Mouse (Mus musculus) MN1 (cell line): ENCODE results near the gene Igsf3.
A peak's percentile ranks its signal among the peaks of the same experiment; 100 is the strongest.

Experiments used
- DNase-seq: peaks from one replicate; pipeline ENCODE4 v3.0.0-alpha.2; 2016; ENCODE audit warnings: low spot score

Gene Igsf3

DNA sequence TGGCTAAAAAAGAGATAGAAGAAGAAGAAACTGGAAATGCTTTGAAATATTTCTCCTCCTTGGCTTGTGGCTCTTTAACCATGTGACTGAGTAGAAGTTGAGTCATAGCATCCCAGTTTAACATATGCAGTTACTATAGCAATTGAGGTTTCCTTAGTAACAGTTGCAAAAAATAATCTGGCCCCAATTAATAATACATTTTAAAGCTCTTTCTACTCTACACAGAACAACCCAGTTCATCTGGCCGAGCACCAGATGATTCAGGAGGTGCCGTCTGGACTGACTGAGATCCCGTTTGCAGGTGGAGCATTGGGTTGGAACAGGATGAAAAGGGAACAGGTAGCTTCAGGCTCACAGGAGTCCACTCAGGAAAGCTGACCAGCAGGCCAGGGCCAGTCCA lies 71.9 kb downstream of the Igsf3 start:
- DNase-seq: no peak

DNA sequence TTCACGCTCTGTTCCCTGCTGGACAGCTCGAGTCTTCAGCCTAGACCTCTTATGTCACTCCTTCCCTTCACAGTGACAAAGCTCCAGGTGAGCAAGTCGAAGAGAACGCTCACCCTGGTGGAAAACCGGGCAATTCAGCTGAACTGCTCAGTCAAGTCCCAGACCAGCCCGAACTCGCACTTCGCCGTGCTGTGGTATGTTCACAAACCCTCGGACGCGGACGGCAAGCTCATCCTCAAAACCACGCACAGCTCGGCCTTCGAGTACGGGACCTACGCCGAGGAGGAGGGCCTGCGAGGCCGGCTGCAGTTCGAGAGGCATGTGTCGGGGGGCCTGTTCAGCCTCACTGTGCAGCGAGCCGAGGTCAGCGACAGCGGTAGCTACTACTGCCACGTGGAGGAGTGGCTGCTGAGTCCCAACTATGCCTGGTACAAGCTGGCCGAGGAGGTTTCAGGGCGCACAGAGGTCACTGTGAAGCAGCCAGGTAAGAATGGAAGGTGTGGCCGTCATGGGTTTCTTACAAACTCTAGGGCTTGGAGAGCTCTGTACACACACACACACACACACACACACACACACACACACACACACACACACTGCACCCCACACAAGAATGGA lies 74.0 kb downstream of the Igsf3 start:
- no peak for DNase-seq

DNA sequence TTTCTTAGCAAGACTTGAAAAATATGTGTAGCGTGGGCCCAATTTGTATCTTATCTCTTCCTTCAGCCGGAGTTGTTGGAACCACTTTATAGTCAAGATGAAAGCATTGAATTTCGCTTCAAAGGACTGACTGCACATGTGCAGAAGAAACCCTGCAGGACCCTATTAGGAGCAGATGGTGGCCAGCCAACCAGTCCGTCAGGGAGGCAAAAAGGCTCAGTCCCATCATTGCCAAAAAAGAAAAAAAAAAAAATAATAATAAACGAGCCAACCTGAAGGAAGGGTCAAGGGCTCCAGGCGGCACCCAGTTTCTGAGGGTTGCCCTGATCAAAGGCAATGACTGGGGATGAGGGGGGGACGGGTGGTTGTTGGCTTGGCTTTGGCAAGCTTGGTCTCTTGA lies 83.7 kb downstream of the Igsf3 start:
- DNase-seq: no peak

DNA sequence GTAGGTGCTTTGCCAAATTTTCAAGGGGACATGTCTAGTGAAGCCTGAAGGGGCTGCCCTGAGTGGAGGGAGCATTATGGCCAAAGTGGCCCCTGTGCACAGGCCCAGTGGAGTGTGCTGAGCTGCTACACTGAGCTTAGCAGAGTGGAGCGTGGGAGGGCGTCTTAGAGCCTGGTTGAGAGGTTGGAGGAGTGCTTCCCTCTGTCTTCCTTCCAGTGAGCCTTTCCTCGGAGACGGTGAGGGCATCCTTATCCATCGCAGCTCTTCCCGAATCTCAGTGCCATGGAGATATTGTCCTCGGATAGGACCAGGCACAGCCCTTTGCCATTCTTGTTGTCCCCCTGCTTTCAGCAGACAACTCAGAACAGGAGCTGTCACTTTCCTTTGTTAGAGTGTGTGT lies 84.2 kb downstream of the Igsf3 start:
- DNase-seq: no peak

DNA sequence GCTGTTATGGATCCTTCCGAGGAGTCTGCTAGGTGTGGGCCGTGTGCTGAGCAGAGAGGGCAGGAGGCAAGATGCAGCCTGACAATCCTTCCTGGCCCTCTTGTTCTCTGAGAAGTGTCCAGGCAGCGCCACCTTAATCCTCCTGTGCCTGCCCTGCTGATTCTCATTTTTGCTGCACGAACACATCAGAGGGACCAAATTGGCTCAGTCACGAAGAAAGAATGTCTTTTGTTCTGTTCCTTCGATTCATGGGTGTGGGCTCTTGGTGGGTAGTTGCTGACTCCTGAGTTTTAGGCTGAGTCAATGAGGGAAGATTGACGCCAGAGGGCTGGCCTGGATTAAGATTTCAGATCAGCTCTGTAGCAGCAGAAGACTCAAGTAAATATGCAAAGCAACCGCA lies 84.9 kb downstream of the Igsf3 start:
- no peak for DNase-seq

DNA sequence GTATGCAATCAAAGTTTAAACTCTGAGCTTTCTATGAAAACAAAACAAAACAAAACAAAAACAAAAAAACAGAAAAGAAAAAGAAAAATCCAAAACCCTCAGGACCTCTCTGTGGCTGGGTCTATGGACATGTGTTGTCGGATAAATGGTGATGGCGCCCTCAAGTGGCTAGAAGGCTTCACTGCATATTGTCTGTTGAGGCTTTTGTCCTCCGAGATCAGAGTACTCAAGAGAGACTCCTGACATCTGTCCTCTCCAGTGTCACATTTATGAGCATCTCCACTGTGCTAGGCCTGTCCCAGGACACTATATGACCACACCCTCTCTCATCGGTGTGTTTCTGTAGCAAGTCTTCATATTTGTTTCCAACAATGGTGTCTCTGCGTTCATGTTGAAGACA lies 85.4 kb downstream of the Igsf3 start:
- peak; percentile 70 for DNase-seq

DNA sequence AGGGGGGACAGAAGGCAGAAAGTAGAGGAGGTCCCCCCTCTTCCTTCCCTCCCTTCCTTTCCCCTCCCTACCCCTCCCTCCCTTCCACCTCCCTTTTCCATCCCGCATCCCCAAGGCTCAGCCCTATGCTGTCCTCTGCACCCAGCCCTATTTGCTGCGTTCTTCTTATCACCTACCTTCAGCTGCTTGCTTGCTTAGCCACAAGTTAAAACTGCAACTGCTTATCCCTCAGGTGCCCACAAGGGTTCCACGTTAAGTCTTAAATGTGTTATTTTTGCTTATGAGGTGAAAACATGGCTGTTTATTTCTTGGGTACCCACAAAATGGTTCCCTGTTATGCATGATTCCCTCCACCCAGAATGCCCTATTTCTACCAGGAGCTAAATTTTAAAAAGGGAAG lies 86.6 kb downstream of the Igsf3 start:
- no peak for DNase-seq

DNA sequence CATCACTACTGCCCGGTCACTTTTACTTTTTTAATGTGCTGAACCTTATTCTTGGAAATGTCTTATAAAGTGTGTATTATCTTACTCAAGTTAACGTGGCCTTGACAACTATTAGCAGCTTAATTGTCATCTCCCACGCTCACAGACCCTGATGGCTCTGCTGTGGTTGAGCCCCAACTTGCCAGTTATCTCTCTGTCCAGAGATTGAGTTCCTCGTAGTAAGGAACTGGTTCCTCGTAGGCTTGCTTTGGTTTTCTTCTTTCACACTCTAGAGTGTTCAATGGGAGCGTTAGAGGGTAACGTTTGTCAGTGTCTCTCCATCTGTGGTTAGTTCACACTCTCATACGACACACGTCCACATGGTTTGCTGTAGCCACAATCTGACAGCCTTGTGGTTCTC lies 92.8 kb downstream of the Igsf3 start:
- DNase-seq: no peak

DNA sequence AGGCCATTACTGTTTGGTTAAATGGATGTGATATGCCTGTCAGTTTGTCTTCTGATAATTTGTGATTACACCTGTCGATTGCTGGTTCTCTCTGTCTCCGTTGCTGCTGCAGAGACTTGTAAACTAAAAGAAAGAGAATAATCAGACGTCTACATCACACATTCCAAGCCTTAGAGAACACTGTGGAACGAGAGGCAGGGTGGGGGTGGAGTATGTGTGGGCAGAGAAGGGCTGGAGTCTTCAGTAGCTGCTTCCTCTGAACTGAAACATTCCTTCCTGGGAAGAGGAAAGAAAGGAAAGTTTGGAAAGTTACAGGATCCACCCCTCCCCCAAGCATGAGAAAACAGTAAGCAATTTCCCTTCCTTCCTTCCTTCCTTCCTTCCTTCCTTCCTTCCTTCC lies 95.0 kb downstream of the Igsf3 start:
- no peak for DNase-seq

DNA sequence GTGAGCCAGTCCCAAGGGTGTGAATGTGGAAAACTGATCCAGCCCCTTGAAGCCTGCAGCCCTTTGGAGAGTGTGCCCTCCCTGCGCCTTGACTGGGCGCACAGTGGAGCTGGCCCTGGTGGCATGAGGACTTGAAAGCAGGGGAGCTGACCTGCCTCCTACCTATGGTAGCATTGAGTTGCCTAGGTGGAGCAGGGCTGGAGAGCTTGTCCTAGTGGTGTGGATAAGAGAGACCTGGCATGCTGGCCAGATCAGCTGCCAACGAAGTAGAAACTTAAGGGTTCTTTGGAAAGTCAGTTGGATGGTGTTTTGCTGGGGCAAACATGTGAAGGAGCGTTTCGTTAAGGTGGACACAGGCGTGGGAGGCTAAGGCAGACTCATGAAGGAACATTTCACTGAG lies 105.1 kb downstream of the Igsf3 start:
- no peak for DNase-seq

DNA sequence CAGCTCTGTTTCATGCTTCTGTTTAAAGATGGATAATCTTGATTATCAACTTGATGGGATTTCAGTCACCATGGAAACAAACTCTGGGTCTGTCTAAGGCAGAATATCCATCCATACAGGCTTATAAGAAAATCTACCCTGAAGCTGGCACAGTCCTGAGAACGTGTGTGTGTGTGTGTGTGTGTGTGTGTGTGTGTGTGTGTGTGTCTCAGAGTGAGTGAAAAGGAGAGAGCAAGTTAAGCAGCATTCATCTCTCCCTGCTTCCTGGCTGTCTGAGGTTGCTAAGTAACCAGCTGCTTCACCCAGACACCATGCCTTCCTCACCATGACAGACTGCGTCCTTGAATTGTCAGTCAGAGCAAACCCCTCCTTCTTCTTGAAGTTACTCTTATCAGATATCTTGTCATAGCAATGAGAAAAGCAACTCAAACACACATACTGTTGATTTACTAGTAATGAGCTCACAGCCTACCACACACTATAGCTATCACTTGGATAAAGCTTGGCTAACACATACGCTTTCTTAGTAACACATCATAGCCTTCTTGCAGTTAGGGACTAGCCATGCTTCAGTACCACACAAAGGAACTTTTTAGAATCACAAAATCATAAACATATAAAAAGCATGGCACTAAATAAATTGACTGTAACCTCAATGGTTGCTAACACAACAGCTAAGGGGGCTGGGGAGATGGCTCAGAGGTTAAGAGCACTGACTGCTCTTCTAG lies 106.5 kb downstream of the Igsf3 start:
- no peak for DNase-seq

DNA sequence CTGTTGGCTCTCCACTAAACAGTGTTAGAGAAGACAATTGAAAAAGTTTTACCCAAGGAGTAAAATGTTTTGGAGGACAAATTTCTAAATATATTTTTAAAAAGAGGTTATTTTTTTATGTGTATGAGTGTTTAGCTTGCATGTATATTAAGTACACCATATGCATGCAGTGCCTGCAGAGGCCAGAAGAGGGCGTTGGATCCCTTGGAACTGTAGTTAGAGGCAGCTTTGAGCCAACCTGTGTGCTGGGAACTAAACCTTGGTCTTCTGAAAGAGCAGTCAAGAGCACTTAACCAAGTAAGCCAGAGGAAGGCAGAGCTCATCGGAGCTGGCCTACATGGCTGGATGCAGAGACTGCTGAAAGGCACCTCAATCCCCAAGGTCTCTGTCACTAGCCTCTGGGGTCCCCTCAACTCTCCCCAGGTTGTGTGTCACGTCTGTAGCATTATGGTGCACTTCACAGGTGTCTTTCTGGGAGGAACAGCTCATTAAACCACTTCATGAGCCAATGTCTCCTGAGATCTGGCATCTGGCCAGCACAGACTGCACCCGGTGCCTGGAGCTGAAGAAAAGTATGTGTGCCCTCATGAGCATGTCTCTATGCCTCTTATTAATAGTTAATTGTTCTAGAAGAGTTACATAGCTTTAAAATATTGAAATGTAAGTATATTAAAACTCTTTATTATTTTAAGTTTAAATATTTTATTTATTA lies 109.3 kb downstream of the Igsf3 start:
- DNase-seq: peak; percentile 51

DNA sequence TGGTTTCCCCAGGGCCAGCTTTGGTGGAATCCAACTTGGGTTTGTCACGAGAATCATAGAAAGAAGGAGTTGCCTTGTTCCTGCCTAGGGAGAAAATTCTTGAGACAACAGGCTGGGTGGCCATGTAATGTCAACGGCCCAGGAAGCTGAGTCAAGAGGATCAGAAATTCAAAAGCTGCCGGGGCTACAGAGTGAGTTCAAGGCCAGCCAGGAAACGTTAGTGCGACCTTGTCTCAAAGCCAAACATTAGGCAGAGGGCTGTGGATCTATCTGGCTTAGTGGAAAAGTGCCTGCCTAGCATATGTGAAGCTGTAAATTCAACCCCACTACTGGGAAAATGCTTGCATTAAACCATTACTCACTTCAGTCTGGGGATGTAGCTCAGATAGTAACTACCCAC lies 110.6 kb downstream of the Igsf3 start:
- no peak for DNase-seq

DNA sequence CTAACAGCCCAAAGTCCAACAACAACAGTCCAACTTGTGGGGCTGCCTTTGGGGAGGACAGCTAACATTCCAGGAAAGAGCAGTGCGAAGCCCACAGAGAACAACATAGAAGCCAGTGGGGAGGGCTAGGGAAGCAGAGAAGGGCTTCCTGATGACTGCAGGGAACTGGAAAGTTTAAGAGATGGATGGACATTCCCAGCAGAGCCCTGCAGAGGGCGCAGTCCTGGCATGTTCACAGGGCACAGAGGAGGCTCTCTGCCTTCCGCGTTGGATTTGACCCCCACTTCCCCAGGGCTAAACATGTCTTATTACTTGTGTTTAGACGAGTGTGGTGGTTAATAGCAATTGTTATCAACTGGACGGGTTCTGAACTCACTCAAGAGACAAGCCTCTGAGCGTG lies 111.3 kb downstream of the Igsf3 start:
- DNase-seq: no peak

DNA sequence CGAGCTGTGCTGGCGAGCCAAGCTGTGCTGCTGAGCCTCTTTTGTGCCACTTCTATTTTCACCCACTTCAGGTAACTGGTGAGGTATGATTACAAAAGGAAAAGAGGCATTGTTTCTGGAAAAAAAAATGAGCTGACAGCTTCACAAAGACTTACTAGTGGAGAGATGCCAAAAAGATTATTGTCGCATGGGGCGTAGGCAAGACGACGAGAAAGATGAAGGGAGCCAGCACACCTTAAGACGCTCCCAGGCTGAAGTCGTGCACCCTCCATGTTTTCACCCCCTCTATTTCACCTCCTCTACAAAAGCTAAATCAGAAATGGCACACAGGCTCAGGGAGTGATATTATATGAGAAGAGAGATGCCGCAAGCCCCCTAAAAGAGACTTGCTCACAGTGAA lies 113.6 kb downstream of the Igsf3 start:
- DNase-seq: no peak

DNA sequence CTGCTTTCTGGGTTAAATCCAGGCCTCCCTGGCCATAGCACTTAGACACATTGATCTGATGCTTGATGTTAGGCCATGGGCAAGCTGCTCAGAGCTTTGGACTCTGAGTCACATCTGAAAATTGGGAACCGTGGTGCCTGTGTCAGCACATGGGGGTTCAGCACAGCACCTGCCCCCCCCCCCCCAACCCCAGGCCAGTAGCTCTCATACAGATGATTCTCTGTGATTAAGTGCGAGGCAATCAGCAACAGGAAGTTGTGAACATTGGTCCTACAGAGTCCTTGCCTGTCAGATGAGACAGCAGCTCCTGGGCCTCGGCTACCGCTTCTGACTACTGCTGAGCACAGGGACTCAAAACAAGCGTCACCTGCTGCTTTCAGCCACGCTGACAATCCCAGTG lies 116.0 kb downstream of the Igsf3 start:
- no peak for DNase-seq

DNA sequence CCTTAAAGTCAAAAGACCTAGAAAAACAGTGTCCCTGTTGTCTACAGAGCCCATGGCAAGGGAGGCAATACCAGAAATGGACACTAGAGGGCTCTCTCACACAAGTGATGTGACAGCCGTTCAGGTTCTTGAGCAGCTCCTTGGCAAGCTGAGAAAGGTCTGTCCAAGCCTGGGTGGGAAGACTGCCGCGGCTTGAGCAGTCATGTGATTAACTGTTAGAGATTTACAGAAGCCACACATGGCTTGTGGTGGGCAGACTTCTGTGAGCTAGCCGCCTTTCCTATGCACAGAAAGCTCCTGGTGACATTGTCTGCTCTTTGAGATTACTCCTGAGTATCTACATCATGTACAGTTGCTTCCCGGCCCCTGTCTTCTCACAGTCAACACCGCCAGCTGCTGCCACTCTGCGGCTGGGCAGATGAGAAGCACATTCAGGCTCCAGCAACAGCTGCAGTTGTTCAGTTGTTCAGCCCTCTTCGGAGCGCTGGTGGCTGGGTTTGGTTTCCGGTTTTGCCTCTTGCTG lies 117.1 kb downstream of the Igsf3 start:
- peak; percentile 95 for DNase-seq

DNA sequence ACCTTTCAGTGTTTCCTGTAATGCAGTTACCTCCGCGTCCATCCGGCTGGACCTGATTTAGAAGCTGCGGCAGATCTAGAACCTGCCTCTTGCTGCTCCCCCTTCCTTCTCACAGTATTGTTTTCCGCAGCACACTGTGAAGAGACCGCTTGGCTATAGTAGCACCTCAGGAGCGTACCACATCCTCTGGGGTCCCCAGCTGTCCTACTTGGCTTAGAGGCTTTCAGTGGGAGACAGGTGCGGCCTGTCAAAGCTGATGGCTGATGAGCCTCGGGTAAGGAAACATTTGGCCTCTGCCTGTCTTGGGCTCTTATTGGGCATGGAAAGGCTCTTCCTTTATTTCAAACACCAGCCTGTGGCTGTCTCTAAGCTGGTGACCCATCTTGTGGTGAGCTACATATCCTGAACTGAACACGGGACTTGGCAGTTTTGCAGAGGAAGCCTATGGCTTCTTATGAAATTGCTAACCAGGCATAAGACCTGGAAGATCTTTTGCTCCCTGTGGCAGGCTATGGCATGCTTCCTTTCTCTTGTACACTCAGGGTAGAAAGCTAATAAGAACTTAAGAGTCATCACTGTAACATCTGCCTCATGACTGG lies 120.6 kb downstream of the Igsf3 start:
- no peak for DNase-seq

DNA sequence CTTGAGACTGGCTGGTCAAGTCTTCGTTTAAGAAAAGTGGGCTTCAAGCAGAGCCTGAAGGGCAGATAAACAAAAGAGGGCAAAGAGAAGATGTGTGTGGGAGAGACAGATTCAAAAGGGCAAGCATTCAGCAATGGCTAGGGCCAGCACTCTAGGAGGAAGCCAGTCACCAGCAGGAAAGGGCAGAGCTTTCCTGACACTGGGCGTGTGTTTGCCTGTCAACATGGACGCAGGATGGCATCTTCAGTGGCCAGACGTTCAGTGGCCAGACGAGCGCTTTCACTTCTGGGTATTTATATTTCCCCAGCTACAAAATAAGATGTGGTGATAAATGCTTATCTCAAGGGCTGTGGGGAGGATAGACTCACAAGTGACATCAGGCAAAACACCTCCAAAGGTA lies 123.0 kb downstream of the Igsf3 start:
- DNase-seq: no peak

DNA sequence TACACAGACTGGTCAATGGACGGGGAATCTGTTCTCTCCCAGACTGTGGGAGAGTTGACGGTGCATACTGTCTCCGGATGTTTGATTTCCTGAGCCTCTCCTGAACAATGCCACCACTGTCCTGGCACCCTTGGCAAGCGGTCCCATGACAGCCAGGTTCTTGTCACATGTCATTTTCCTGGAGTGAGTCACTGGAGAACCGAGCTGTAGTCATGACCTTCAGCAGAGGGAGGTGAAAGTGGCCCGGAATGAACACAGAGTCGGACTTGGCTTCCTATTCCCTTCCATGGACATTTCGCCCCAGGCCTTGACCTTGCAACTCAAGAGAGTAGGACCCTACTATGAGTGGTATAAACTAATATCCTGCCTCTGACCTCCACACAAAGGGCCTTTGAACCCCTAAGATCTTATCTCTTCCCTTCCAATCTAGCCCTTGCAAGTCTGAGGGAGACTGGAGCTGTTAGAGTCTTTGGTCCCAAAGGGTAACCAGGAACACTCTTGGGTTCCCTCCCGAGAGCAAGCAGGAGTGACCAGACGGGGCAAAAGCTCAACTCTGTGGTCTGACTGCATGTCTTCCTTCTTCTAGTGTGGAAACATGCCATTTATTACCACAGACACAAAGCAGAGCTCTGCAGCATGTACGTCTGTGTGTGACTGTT lies 123.6 kb downstream of the Igsf3 start:
- peak; percentile 44 for DNase-seq

DNA sequence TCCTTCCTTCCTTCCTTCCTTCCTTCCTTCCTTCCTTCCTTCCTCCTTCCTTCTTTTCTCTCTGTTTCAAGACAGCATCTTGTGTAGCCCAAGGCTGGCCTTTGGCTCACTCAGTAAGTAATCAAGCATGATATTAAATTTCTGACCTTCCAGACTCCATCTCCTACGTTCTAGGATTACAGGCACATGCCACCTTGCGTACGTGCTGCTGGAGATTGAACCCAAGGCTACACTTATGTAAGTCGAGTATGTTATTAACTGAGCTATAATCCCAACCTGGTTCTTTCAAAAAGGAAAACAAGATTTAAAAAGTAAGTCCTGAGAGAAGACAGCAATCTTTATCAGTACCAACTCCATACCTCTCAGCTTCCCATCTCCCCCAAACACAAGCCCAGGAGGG lies 124.7 kb downstream of the Igsf3 start:
- DNase-seq: no peak

DNA sequence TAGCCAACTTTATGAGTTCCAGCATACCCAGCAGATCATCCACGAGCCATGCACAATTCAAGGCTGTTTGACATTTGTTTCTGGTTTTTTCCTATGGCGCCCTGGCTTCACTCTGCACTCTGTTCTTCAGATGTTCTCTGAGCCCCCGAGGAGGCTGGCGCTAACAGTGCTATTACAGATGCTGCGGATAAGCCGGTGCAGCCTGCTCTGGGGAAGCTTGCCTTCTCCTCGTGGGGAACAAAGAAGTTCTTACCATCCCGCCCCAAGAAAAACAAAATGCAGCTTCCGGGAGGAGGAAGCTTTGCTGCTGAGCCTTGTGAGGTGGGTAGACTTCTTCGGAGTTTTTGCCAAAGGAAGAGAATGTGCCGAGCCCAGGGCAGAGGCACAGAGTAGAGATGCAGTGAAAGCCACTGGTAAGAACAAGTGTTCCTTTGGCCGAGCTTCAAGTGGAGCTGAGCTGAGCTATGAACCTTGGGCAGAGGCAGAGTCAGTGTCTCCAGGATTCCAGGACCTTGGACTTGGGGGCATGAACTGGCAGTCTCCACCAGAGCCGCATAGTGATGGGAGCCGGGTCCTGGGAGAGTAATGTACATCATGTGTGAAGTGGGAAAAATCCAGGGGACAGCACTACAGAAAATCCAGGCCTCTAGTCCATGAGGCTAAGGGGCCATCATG lies 125.3 kb downstream of the Igsf3 start:
- no peak for DNase-seq
